Mouse (Mus musculus) small intestine, adult 2 months (tissue): ENCODE measurements around the gene Gm49318.

Experiments used
- CTCF ChIP-seq: fragments of 200-500 bp; IDR thresholded peaks from 2 replicates; pipeline ENCODE4 v1.5.1; 2012; ENCODE audit warnings: low read depth, mild to moderate bottlenecking, control low read depth, inconsistent platforms, low read length, moderate library complexity, mixed read lengths; ENCODE audit not compliant: insufficient replicate concordance, insufficient read length; ENCODE audit errors: extremely low read depth
- POLR2A ChIP-seq: fragments of 200-500 bp; IDR thresholded peaks from 2 replicates; pipeline ENCODE4 v1.6.1; 2012; ENCODE audit warnings: low read depth, mild to moderate bottlenecking, control low read depth, inconsistent platforms, low read length, moderate library complexity

- no peak for TF ChIP-seq CTCF
- TF ChIP-seq POLR2A, result no peak
Measured at GRCm38 (mm10) chr9:22116086-22116485, 45.0 kb upstream of the Gm49318 start.
